Mouse (Mus musculus) olfactory bulb, adult 2 months (tissue): ENCODE results near the gene Aplp1.

Experiments
- CTCF ChIP-seq: fragments of 200-500 bp; IDR thresholded peaks from 2 replicates; pipeline ENCODE4 v1.5.1; 2012; ENCODE audit warnings: low read depth, mild to moderate bottlenecking, low read length, moderate library complexity; ENCODE audit not compliant: insufficient read depth
- POLR2A ChIP-seq: fragments of 200-500 bp; IDR thresholded peaks from 2 replicates; pipeline ENCODE4 v1.6.1; 2012; ENCODE audit warnings: mild to moderate bottlenecking, low read depth, low read length, moderate library complexity; ENCODE audit not compliant: insufficient read depth

DNA sequence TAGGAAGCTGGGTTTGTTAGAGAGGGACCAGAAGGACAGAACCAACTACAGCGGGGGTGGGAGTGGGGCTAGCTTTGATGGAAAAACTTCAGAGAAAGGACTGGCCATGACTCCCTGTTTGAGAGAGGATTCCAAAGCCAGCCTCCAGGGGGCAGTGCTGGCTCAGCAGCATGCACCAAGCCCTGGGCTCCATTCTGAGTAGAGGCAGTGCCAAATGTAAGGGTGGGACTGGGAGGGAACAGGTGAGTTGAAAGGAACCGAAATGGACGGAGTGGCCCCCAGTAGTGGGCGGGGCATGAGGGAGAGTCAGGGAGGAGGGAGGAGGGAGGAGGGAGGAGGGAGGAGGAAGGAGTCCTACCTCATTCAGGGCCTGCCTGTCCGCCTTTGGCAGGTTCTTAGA is 4.6 kb downstream of the Aplp1 start:
- no peak for TF ChIP-seq POLR2A
- TF ChIP-seq CTCF = peak; percentile 77
